Mouse (Mus musculus): ENCODE data around the gene Tusc2.

DNA sequence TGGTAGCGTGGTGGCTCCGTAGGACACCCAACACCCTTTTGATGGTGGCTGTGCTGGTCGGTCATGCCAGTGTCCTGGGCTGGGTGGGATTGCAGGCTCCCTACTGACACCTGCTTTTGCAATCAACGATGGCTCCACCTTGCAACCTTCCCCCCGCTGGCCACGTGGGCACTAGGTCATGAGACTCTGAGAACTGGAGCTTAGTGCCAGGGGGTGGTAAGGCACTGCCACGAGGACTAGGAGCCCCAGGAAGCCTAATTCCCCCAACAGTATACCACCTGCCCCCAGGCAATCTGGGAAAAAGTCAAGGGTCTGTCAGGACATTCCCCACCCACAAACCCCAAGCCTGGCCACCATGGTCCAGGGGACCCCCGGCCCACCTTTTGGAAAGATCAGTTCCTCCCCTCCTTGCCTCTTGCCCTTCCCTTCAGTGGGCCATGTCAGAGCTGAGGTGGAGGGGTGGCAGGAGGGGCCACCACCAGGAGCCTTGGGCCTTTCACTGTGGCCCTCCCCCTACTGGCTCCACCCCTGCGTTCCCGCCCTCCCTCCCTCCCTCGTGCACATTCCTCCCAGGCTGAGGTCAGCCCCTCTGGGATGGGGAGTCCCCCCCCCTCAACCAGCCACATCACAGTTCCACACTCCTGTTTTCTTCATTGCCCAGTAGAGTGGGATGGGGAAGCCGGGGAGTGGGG, 45.8 kb downstream of the Tusc2 start, which contains the start of gene Sema3b:
- TF ChIP-seq CTCF (IDR thresholded peaks at IDR 0.05; ENCODE audit: low read depth) (no peak), EP300 (IDR thresholded peaks at IDR 0.05; ENCODE audit: low read depth) (no peak)

All from liver, postnatal 0 days (tissue).